Mouse (Mus musculus) ES-E14 (cell line): ENCODE data around the gene Gm48552.

ENCODE experiments used
- CHD2 ChIP-seq: IDR thresholded peaks from 2 replicates; pipeline ENCODE4 v1.6.1; 2014; ENCODE audit warnings: mild to moderate bottlenecking, low read depth, low read length, inconsistent platforms
- HCFC1 ChIP-seq: IDR thresholded peaks from 2 replicates; pipeline ENCODE4 v1.6.1; 2012; ENCODE audit warnings: low read length, inconsistent platforms, borderline replicate concordance; ENCODE audit not compliant: insufficient read depth
- MAFK ChIP-seq: IDR thresholded peaks from 2 replicates; pipeline ENCODE4 v1.6.1; 2014; ENCODE audit warnings: mild to moderate bottlenecking, low read depth, low read length, inconsistent platforms; ENCODE audit not compliant: insufficient read depth
- ZC3H11A ChIP-seq: IDR thresholded peaks from 2 replicates; pipeline ENCODE4 v1.6.1; 2012; ENCODE audit warnings: low read depth, mild to moderate bottlenecking, inconsistent platforms, low read length, borderline replicate concordance
- ZNF384 ChIP-seq: IDR thresholded peaks from 2 replicates; pipeline ENCODE4 v1.6.1; 2012; ENCODE audit warnings: low read depth, low read length, inconsistent platforms

- TF ChIP-seq ZNF384 (no peak), ZC3H11A (no peak), HCFC1 (no peak), MAFK (no peak), CHD2 (no peak)
These were observed 20.5 kb downstream of the Gm48552 start for GRCm38 (mm10) chr10:81409330-81409729.
